Mouse (Mus musculus): Measurements from ENCODE around the gene Map3k21.

Gene Map3k21

GRCm38 (mm10) chr8:125910365-125911228 lies at the start of gene Map3k21:
Map3k21 (plus strand) TSS chr8:125910450.
- CTCF ChIA-PET = interaction anchor here (0.6 to 2.3 kb wide), 9 partner anchors 10 to 968 kb away, joined by 3 to 19 read pairs (median 5); partner anchors contain the start of gene Pcnx2 (in 2 of the 4)

GRCm38 (mm10) chr8:125866125-125866524 lies 44.1 kb upstream of the Map3k21 start:
- POLR2A ChIA-PET = interaction anchor here in 1 of 4 experiments (0.6 kb wide), 1 partner anchor 1547 kb away, joined by 3 read pairs; no protein-coding TSS in a partner anchor

More at GRCm38 (mm10) chr8:125910365-125911228, at the start of gene Map3k21:
- POLR2A ChIA-PET = interaction anchor here in 2 of 4 experiments (0.6 to 1.4 kb wide), 3 partner anchors 25 to 765 kb away, joined by 3 read pairs; partner anchors contain the start of gene Kcnk1 (in 1 of the 2)

GRCm38 (mm10) chr8:125868552-125868951 lies 41.7 kb upstream of the Map3k21 start:
- CTCF ChIA-PET = interaction anchor here in 1 of 4 experiments (3.2 kb wide), 1 partner anchor 685 kb away, joined by 13 read pairs; no protein-coding TSS in a partner anchor
- POLR2A ChIA-PET = interaction anchor here in 3 of 4 experiments (0.6 to 0.7 kb wide), 3 partner anchors 149 to 1278 kb away, joined by 3 read pairs; no protein-coding TSS in a partner anchor

More at GRCm38 (mm10) chr8:125866125-125866524, 44.1 kb upstream of the Map3k21 start:
- CTCF ChIA-PET = interaction anchor here (0.5 to 1.9 kb wide), 18 partner anchors 8 to 816 kb away, joined by 3 to 12 read pairs (median 3); partner anchors contain the start of gene Pcnx2 (in 1 of the 4)

- POLR2A ChIA-PET = interaction anchor here in 1 of 4 experiments (0.6 to 1.1 kb wide), 2 partner anchors 409 to 1372 kb away, joined by 3 to 4 read pairs; no protein-coding TSS in a partner anchor
- CTCF ChIA-PET = interaction anchor here (0.5 to 3.2 kb wide), 16 partner anchors 8 to 939 kb away, joined by 3 to 13 read pairs (median 4); partner anchors contain the start of genes Pcnx2 (in 1 of the 4) and Sipa1l2 (in 1 of the 4)
Observed at GRCm38 (mm10) chr8:125869739-125870138, 40.5 kb upstream of the Map3k21 start.

- POLR2A ChIA-PET = interaction anchor here in 2 of 4 experiments (0.6 to 1.1 kb wide), 3 partner anchors 300 to 1535 kb away, joined by 3 to 5 read pairs (median 4); partner anchors contain the start of gene Sipa1l2 (in 1 of the 2)
- CTCF ChIA-PET = interaction anchor here (0.5 to 3.2 kb wide), 23 partner anchors 8 to 1037 kb away, joined by 3 to 13 read pairs (median 5); partner anchors contain the start of genes Pcnx2 (in 2 of the 4) and Sipa1l2 (in 1 of the 4)
Observed at GRCm38 (mm10) chr8:125870179-125870702, 40.0 kb upstream of the Map3k21 start.

- CTCF ChIA-PET = interaction anchor here (0.6 to 3.2 kb wide), 36 partner anchors 9 to 1037 kb away, joined by 3 to 13 read pairs (median 4); partner anchors contain the start of genes Pcnx2 (in 2 of the 4) and Sipa1l2 (in 1 of the 4)
- POLR2A ChIA-PET = interaction anchor here in 2 of 4 experiments (0.6 to 1.1 kb wide), 4 partner anchors 14 to 1535 kb away, joined by 3 to 5 read pairs (median 4); partner anchors contain the start of gene Sipa1l2 (in 1 of the 2)
Observed at GRCm38 (mm10) chr8:125870821-125871321, 39.4 kb upstream of the Map3k21 start.

GRCm38 (mm10) chr8:125872501-125873249 lies 37.6 kb upstream of the Map3k21 start:
- POLR2A ChIA-PET = interaction anchor here in 1 of 4 experiments (0.6 kb wide), 1 partner anchor 263 kb away, joined by 4 read pairs; no protein-coding TSS in a partner anchor
- CTCF ChIA-PET = interaction anchor here in 3 of 4 experiments (1.0 to 1.7 kb wide), 4 partner anchors 10 to 301 kb away, joined by 3 to 8 read pairs (median 4); no protein-coding TSS in a partner anchor

GRCm38 (mm10) chr8:125873250-125873534 lies 37.1 kb upstream of the Map3k21 start:
- POLR2A ChIA-PET = no interaction called here
- CTCF ChIA-PET = interaction anchor here in 1 of 4 experiments (1.0 kb wide), 1 partner anchor 299 kb away, joined by 8 read pairs; no protein-coding TSS in a partner anchor

- CTCF ChIA-PET = no interaction called here
Observed at GRCm38 (mm10) chr8:125880447-125880846, 29.8 kb upstream of the Map3k21 start.

GRCm38 (mm10) chr8:125887549-125887948 lies 22.7 kb upstream of the Map3k21 start:
- ChIA-PET CTCF (no interaction called here), POLR2A (interaction anchor here in 1 of 4 experiments (1.0 kb wide), 1 partner anchor 11 kb away, joined by 3 read pairs; no protein-coding TSS in a partner anchor)

More at GRCm38 (mm10) chr8:125880447-125880846, 29.8 kb upstream of the Map3k21 start:
- POLR2A ChIA-PET = no interaction called here

GRCm38 (mm10) chr8:125889920-125890319 lies 20.3 kb upstream of the Map3k21 start:
- ChIA-PET CTCF (interaction anchor here in 2 of 4 experiments (0.9 to 1.3 kb wide), 6 partner anchors 8 to 60 kb away, joined by 3 read pairs; partner anchors contain the start of genes Map3k21 (in 1 of the 2) and Pcnx2 (in 1 of the 2)), POLR2A (no interaction called here)

GRCm38 (mm10) chr8:125897388-125897787 lies 12.9 kb upstream of the Map3k21 start:
- ChIA-PET POLR2A (interaction anchor here in 1 of 4 experiments (0.6 to 1.1 kb wide), 2 partner anchors 12 to 69 kb away, joined by 3 read pairs; no protein-coding TSS in a partner anchor), CTCF (interaction anchor here (0.6 to 2.6 kb wide), 17 partner anchors 8 to 734 kb away, joined by 3 to 15 read pairs (median 5); partner anchors contain the start of gene Map3k21 (in 2 of the 4))

- ChIA-PET CTCF (interaction anchor here (0.6 to 2.6 kb wide), 29 partner anchors 9 to 1239 kb away, joined by 3 to 15 read pairs (median 3); partner anchors contain the start of gene Map3k21 (in 2 of the 4)), POLR2A (interaction anchor here in 2 of 4 experiments (0.6 to 1.4 kb wide), 4 partner anchors 9 to 328 kb away, joined by 3 to 4 read pairs (median 3); partner anchors contain the start of gene Sipa1l2 (in 1 of the 2))
Observed at GRCm38 (mm10) chr8:125897868-125898788, 12.1 kb upstream of the Map3k21 start, which contains the start of gene Pcnx2. Pcnx2 (minus strand) TSS chr8:125898317.

GRCm38 (mm10) chr8:125898899-125899298 lies 11.4 kb upstream of the Map3k21 start:
- ChIA-PET POLR2A (interaction anchor here in 1 of 4 experiments (1.4 kb wide), 1 partner anchor 9 kb away, joined by 3 read pairs; no protein-coding TSS in a partner anchor), CTCF (interaction anchor here (0.6 to 2.6 kb wide), 18 partner anchors 9 to 1240 kb away, joined by 3 to 9 read pairs (median 3); partner anchors contain the start of gene Map3k21 (in 1 of the 4))

- ChIA-PET POLR2A (interaction anchor here in 1 of 4 experiments (0.6 kb wide), 1 partner anchor 1978 kb away, joined by 5 read pairs; no protein-coding TSS in a partner anchor), CTCF (interaction anchor here in 2 of 4 experiments (0.6 to 1.7 kb wide), 3 partner anchors 9 to 368 kb away, joined by 3 to 5 read pairs (median 3); partner anchors contain the start of gene Map3k21 (in 1 of the 2))
Observed at GRCm38 (mm10) chr8:125901167-125901566, 9.1 kb upstream of the Map3k21 start.

- CTCF ChIA-PET = no interaction called here
- POLR2A ChIA-PET = no interaction called here
Observed at GRCm38 (mm10) chr8:125902521-125902920, 7.7 kb upstream of the Map3k21 start.
